Mouse (Mus musculus): ENCODE data around the gene Acaca. TPM values are rescaled to one million over a fixed set of nuclear protein-coding genes. Genes with fewer than 3 reads are reported as not detected.

Gene Acaca
- polyA plus RNA-seq, 1 experiment, result 0.41 TPM

DNA sequence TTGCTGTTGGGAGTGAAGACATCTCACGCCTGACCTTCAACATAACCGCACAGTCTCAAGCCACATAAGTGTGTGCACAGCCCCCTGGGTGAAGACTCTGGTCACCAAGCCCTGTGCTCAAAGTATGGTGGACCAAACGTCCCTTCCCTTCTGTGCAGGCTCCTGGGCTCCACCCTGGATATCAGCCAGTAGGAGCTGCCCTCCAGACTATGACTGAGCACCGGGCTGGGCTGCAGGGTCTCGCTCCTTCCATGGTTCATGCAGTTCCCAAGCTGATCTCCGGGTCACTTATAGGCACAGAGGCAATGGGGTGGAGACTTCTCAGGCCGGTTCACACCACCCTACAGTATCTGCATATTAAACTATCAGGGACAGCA, 282.2 kb downstream of the Acaca start:
- no peaks in the 10 kb centered on the region for H3K27me3 ChIP-seq (ENCODE audit: control insufficient read depth)
- H3K36me3 ChIP-seq (ENCODE audit: control insufficient read depth), result no peaks in the 10 kb centered on the region; the same call in 1 of the 2 replicates
- TF ChIP-seq GATA1 (IDR thresholded peaks at IDR 0.05; ENCODE audit: low read length) (no peak), TAL1 (IDR thresholded peaks at IDR 0.05; ENCODE audit: low read length) (no peak)
- H3K4me3 ChIP-seq (replicated peaks), result peak overlapping the region; percentile 31
- peaks cover 68% of the 10 kb centered on the region for H3K4me1 ChIP-seq (ENCODE audit: control insufficient read depth)
- H3K9me3 ChIP-seq (ENCODE audit: control insufficient read depth, low read length), result peaks cover 6% of the 10 kb centered on the region

DNA sequence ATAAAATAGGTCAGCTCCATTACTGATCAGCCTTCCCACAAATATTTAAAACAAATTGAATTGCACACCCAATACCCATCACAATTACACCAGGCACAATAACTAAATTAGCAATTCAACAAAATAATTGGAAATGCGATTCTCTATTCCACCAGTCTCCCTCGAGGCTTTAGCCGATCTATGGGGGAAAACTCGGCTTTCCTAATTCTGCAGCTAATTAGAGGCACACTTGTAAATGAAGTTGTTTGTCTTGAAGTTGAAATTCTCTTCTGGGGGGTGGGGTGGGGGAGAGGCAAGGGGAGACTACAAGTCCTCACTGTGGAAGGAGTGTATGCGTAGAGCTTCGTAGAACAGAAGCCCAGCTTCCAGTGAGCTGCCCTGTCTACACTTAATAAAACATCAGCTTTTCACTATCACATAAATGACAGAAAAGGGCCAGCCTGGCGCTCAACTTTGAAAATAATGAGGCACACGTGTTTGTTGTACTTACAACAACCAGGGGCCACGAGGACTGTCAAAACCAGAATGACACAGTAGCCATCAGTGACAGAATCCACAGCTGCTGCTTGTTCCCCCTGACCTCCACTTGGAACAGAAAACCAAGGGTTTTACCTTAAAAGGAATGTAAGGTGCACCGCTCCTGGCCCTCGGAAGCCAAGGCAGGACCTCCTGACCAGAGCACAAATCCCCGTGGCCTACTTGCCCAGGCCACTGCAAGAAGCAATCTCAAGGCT, 282.9 kb downstream of the Acaca start:
- no peak for TF ChIP-seq GATA1 (IDR thresholded peaks at IDR 0.05; ENCODE audit: low read length)
- no peak for TF ChIP-seq TAL1 (IDR thresholded peaks at IDR 0.05; ENCODE audit: low read length)
- H3K4me1 ChIP-seq (ENCODE audit: control insufficient read depth), result peaks cover 73% of the 10 kb centered on the region
- H3K4me3 ChIP-seq (replicated peaks), result no peak overlapping the region
- no peaks in the 10 kb centered on the region for H3K27me3 ChIP-seq (ENCODE audit: control insufficient read depth)
- no peaks in the 10 kb centered on the region for H3K9me3 ChIP-seq (ENCODE audit: control insufficient read depth, low read length)
- no peaks in the 10 kb centered on the region for H3K36me3 ChIP-seq (ENCODE audit: control insufficient read depth)

DNA sequence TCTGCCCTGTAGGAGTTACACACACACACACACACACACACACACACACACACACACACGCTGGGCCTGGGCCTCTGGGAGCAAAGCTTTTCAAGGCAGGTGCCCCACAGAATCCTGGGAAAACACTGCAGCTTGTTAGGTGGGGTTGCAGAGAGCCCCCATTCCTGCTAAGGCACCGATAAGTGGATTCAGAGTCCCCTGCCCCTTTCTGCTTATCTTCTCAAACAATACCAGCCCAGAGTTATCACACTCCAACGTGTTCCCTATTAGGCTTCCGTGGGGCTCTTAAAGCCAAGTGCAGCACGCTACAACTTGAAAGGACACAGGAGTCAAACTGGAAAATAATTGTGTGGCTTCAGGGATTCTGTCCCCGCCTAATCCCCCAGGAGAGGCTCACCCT, 283.6 kb downstream of the Acaca start:
- Histone ChIP-seq H3K36me3 (ENCODE audit: control insufficient read depth) (no peaks in the 10 kb centered on the region), H3K9me3 (ENCODE audit: control insufficient read depth, low read length) (no peaks in the 10 kb centered on the region), H3K4me1 (ENCODE audit: control insufficient read depth) (peaks cover 71% of the 10 kb centered on the region), H3K4me3 (replicated peaks) (peak overlapping the region; percentile 18), H3K27me3 (ENCODE audit: control insufficient read depth) (no peaks in the 10 kb centered on the region)
- TF ChIP-seq GATA1 (IDR thresholded peaks at IDR 0.05; ENCODE audit: low read length), result no peak
- TF ChIP-seq TAL1 (IDR thresholded peaks at IDR 0.05; ENCODE audit: low read length), result no peak; the same call in 2 of the 3 replicates

DNA sequence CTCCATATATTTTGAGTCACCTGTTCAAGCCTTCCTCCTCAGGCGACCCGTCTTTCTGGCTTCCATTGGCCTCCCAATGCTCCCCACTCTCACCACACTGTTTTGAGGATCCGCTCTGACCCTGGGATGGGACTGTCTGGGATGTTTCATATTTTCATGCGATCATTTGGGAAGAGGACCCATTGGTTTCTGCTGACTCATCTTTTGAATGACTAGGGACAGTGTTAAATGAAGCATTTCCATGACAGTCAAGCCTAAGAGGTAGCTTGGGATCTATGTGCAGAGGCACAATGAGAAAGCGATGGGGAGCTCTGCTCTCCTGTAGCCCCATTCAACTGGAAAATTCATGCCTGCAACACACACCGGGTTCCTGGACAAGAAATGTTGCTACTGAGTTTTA, 291.3 kb downstream of the Acaca start:
- no peak overlapping the region for H3K4me3 ChIP-seq (replicated peaks)
- peaks cover 17% of the 10 kb centered on the region for H3K36me3 ChIP-seq (ENCODE audit: control insufficient read depth)
- TF ChIP-seq GATA1 (IDR thresholded peaks at IDR 0.05; ENCODE audit: low read length), result no peak
- no peak for TF ChIP-seq TAL1 (IDR thresholded peaks at IDR 0.05; ENCODE audit: low read length)
- H3K9me3 ChIP-seq (ENCODE audit: control insufficient read depth, low read length), result no peaks in the 10 kb centered on the region
- H3K27me3 ChIP-seq (ENCODE audit: control insufficient read depth), result no peaks in the 10 kb centered on the region
- peaks cover 13% of the 10 kb centered on the region for H3K4me1 ChIP-seq (ENCODE audit: control insufficient read depth)

DNA sequence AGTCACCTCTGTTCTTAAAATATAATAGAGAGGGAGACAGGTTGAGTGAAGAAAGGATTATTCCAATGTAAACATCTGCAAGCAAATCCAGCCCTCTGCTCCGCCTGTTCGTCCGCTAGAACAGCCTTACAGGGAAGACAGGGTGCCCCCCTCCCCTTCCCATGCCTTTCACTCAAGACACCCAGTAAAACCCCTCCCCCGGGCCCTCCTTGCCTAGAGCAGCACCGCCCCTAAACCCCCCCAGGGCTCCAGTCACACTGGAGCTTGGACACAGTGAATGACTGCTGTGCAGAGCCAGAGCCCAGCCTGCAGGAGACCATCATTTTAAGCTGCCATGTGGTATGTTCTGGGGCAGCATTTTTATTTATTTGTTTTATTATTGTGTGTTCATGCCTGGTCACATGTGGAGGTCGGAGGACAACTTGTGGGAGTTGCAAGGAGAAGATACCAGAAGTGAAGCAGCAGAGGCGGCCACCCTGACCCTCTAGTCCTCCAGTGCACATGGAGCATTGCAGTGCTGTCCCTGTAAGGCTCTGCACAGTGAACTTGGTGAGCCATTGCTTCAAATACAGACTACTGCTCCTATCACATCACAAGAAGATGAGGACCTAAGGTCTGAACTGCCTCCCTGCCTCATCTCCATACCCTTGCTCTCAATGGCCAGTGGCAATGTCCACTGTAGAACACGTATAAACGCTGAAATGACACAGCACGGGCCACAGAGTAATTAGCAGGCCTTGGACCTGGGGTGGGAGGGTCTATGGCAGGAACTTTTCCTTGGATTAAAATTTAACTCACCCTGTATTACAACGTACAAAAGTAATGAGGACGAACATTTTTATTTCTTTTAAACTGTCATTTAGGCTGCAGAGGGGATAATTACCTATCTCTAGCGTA, 296.5 kb downstream of the Acaca start:
- no peak for TF ChIP-seq GATA1 (IDR thresholded peaks at IDR 0.05; ENCODE audit: low read length)
- TF ChIP-seq TAL1 (IDR thresholded peaks at IDR 0.05; ENCODE audit: low read length), result no peak
- Histone ChIP-seq H3K4me1 (ENCODE audit: control insufficient read depth) (no peaks in the 10 kb centered on the region; the same call in 1 of the 2 replicates), H3K4me3 (replicated peaks) (no peak overlapping the region), H3K27me3 (ENCODE audit: control insufficient read depth) (no peaks in the 10 kb centered on the region), H3K9me3 (ENCODE audit: control insufficient read depth, low read length) (no peaks in the 10 kb centered on the region), H3K36me3 (ENCODE audit: control insufficient read depth) (peaks cover 41% of the 10 kb centered on the region)

DNA sequence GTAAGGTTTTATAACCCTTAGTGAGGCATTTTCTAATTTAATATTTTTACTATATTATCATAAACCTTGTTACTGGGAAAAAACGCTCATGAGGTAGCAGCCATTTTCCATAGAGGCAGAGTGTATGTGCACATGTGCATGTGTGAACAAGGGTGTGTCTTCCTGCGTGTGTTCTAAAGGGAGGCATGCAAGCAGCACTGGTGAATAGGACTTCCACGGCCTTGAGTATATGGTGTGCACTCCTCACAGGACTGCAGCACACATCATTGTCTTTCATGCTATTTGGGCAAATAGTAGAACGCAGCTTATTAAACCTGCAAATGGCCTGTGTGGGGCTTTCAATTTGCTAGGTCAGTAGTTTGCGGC, 297.1 kb downstream of the Acaca start:
- Histone ChIP-seq H3K4me3 (replicated peaks) (no peak overlapping the region), H3K36me3 (ENCODE audit: control insufficient read depth) (peaks cover 44% of the 10 kb centered on the region), H3K4me1 (ENCODE audit: control insufficient read depth) (no peaks in the 10 kb centered on the region; the same call in 1 of the 2 replicates), H3K27me3 (ENCODE audit: control insufficient read depth) (no peaks in the 10 kb centered on the region), H3K9me3 (ENCODE audit: control insufficient read depth, low read length) (no peaks in the 10 kb centered on the region)
- TF ChIP-seq TAL1 (IDR thresholded peaks at IDR 0.05; ENCODE audit: low read length), result no peak
- TF ChIP-seq GATA1 (IDR thresholded peaks at IDR 0.05; ENCODE audit: low read length), result no peak

DNA sequence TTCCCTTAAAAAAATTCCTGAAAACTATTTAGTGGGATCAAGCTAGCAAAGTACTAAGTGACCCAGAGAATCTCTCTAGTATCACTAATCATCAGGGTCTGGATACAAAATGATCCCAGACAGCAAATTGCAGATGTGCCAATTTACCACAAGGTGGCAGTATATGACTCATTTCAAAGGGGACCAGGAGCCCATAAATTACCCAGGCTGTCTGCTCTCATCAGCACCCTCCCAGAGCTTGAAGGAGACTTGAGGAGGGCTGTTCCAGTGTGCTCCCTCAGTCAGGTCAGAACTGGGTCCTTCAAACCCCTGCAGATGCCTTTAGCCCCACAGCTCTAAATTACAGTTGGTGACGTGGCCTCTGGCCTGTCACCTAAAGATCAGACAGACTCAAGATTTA, 300.1 kb downstream of the Acaca start:
- Histone ChIP-seq H3K27me3 (ENCODE audit: control insufficient read depth) (no peaks in the 10 kb centered on the region), H3K4me1 (ENCODE audit: control insufficient read depth) (no peaks in the 10 kb centered on the region), H3K9me3 (ENCODE audit: control insufficient read depth, low read length) (no peaks in the 10 kb centered on the region), H3K36me3 (ENCODE audit: control insufficient read depth) (peaks cover 50% of the 10 kb centered on the region), H3K4me3 (replicated peaks) (no peak overlapping the region)
- TF ChIP-seq TAL1 (IDR thresholded peaks at IDR 0.05; ENCODE audit: low read length) (no peak), GATA1 (IDR thresholded peaks at IDR 0.05; ENCODE audit: low read length) (no peak)

DNA sequence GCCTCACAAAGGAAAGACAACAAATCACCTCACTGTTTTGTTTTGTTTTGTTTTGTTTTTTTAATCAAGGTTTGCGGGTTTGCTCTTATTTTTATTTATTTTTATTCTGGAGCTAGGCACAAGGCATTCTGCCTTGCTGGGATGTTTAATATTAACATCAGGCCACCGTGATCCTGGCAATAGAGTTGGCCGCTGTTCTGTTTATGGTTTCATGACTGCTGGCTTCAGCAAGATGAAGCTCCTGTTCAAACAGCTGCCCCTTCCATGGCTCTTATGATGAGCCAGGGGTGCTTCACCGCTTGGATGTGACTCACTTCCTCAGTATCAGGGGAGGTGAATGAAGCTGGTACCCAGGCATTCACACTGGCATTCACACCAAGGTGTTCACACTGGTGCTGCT, 300.9 kb downstream of the Acaca start:
- Histone ChIP-seq H3K9me3 (ENCODE audit: control insufficient read depth, low read length) (no peaks in the 10 kb centered on the region), H3K4me1 (ENCODE audit: control insufficient read depth) (no peaks in the 10 kb centered on the region; the same call in 1 of the 2 replicates), H3K36me3 (ENCODE audit: control insufficient read depth) (peaks cover 49% of the 10 kb centered on the region), H3K4me3 (replicated peaks) (no peak overlapping the region), H3K27me3 (ENCODE audit: control insufficient read depth) (no peaks in the 10 kb centered on the region)
- TF ChIP-seq TAL1 (IDR thresholded peaks at IDR 0.05; ENCODE audit: low read length), result no peak
- no peak for TF ChIP-seq GATA1 (IDR thresholded peaks at IDR 0.05; ENCODE audit: low read length)

DNA sequence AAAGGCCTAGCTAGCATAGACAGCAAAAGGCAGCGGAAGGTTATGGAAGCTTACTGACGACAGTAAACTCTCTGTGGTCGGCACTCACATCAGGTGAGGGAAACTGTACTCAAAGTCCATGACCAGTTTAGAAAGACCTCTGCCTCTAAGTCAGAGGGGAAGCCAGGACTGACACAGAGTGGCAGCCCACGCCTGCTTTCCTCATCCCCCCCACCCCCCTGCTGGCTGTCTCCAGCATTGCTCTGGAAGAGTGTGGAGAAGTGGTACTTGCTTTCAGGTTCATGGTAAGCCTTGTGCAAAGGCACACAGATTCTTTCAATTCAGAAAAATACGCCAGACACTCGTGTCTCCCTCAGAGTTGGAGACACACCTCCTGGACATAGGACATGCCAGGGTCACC, 305.4 kb downstream of the Acaca start:
- Histone ChIP-seq H3K4me3 (replicated peaks) (no peak overlapping the region), H3K36me3 (ENCODE audit: control insufficient read depth) (peaks cover 62% of the 10 kb centered on the region)

More for the DNA sequence above, 305.4 kb downstream of the Acaca start:
- TF ChIP-seq TAL1 (IDR thresholded peaks at IDR 0.05; ENCODE audit: low read length), result no peak
- no peak for TF ChIP-seq GATA1 (IDR thresholded peaks at IDR 0.05; ENCODE audit: low read length)
- H3K27me3 ChIP-seq (ENCODE audit: control insufficient read depth), result no peaks in the 10 kb centered on the region
- no peaks in the 10 kb centered on the region for H3K9me3 ChIP-seq (ENCODE audit: control insufficient read depth, low read length)
- peaks cover 27% of the 10 kb centered on the region for H3K4me1 ChIP-seq (ENCODE audit: control insufficient read depth)

Data from erythroblast, embryonic 14.5 days (primary cell).